Mouse (Mus musculus) CH12.LX (cell line): ENCODE measurements around the gene Frem2. TPM values are rescaled to one million over a fixed set of nuclear protein-coding genes. Genes with fewer than 3 reads are reported as not detected.

Source experiments
- DNase-seq: peaks from one replicate; pipeline ENCODE4 v3.0.0-alpha.2; 2013; ENCODE audit errors: extremely low read depth
- H3K27ac ChIP-seq: 2 replicates; pipeline ENCODE4 v1.5.1; 2012; ENCODE audit warnings: low read depth, mild to moderate bottlenecking, control low read depth, moderate library complexity; ENCODE audit not compliant: insufficient read depth
- H3K27me3 ChIP-seq: replicated peaks from 2 replicates; pipeline ENCODE3; 2012; ENCODE audit warnings: inconsistent platforms
- H3K36me3 ChIP-seq, 2 experiments: replicated peaks in 1 of 2; 2 replicates each; pipeline versions ENCODE3 to v1.6.1; 2012; ENCODE audit warnings: inconsistent platforms in 1 of 2, low read length in 1 of 2, mild to moderate bottlenecking in 1 of 2, mixed read lengths in 1 of 2, moderate library complexity in 1 of 2; ENCODE audit not compliant: control insufficient read depth in 1 of 2, insufficient read depth in 1 of 2
- H3K4me1 ChIP-seq, 2 experiments: 2 replicates each; pipeline ENCODE4 v1.6.1; 2012; ENCODE audit warnings: inconsistent platforms in 1 of 2, moderate library complexity in 1 of 2; ENCODE audit not compliant: insufficient read depth in 2 of 2, control insufficient read depth in 1 of 2
- H3K4me2 ChIP-seq: 2 replicates; pipeline ENCODE4 v1.6.1; 2012; ENCODE audit warnings: low read depth, mild to moderate bottlenecking, control low read depth; ENCODE audit not compliant: poor library complexity, insufficient read depth, severe bottlenecking
- H3K4me3 ChIP-seq, 3 experiments: fragments of 150-350 bp in 1 of 3; sonication (generic) in 1 of 3; replicated peaks in 1 of 3; 2 replicates each; pipeline versions ENCODE3 to v1.5.1; 2011 to 2012; ENCODE audit warnings: low read depth in 2 of 3, low read length in 2 of 3, mild to moderate bottlenecking in 2 of 3, moderate library complexity in 2 of 3, control low read depth in 1 of 3, improper control_type of control experiment in 1 of 3, inconsistent platforms in 1 of 3, mixed read lengths in 1 of 3; ENCODE audit not compliant: poor library complexity in 1 of 3
- H3K79me2 ChIP-seq: replicated peaks from 2 replicates; pipeline ENCODE4 v1.6.1; 2012; ENCODE audit warnings: mild to moderate bottlenecking, moderate library complexity; ENCODE audit not compliant: control insufficient read depth, poor library complexity, insufficient read depth, severe bottlenecking; ENCODE audit errors: extremely low read depth
- H3K9ac ChIP-seq: 2 replicates; pipeline ENCODE4 v1.6.1; 2012; ENCODE audit warnings: low read depth, mild to moderate bottlenecking, control low read depth, moderate library complexity; ENCODE audit not compliant: insufficient read depth
- H3K9me3 ChIP-seq: replicated peaks from 2 replicates; pipeline ENCODE3; 2012; ENCODE audit warnings: low read length, inconsistent platforms, mixed read lengths
- BHLHE40 ChIP-seq: IDR thresholded peaks from 2 replicates; pipeline ENCODE4 v1.6.1; 2011; ENCODE audit warnings: mild to moderate bottlenecking, low read depth, low read length, improper control_type of control experiment
- HCFC1 ChIP-seq: IDR thresholded peaks from 2 replicates; pipeline ENCODE4 v1.6.1; 2012; ENCODE audit warnings: low read depth, mild to moderate bottlenecking, inconsistent platforms, low read length, improper control_type of control experiment
- KAT2A ChIP-seq: IDR thresholded peaks from 2 replicates; pipeline ENCODE4 v1.6.1; 2012; ENCODE audit warnings: low read length, improper control_type of control experiment, inconsistent platforms; ENCODE audit not compliant: insufficient replicate concordance
- MAX ChIP-seq: IDR thresholded peaks from 2 replicates; pipeline ENCODE4 v1.6.1; 2011; ENCODE audit warnings: low read length, improper control_type of control experiment
- MAZ ChIP-seq: IDR thresholded peaks from 2 replicates; pipeline ENCODE4 v1.6.1; 2012; ENCODE audit warnings: low read depth, mild to moderate bottlenecking, inconsistent platforms, low read length, improper control_type of control experiment, moderate library complexity
- MEF2A ChIP-seq: IDR thresholded peaks from 2 replicates; pipeline ENCODE4 v1.6.1; 2014; ENCODE audit warnings: low read depth, mild to moderate bottlenecking, inconsistent platforms, low read length, improper control_type of control experiment, borderline replicate concordance
- MYC ChIP-seq: IDR thresholded peaks from 2 replicates; pipeline ENCODE4 v1.6.1; 2011; ENCODE audit warnings: low read depth, mild to moderate bottlenecking, improper control_type of control experiment, low read length
- NELFE ChIP-seq: IDR thresholded peaks from 2 replicates; pipeline ENCODE4 v1.6.1; 2011; ENCODE audit warnings: low read depth, low read length, improper control_type of control experiment
- POLR2A ChIP-seq: IDR thresholded peaks from 2 replicates; pipeline ENCODE4 v1.6.1; 2011; ENCODE audit warnings: low read depth, mild to moderate bottlenecking, improper control_type of control experiment, low read length
- POLR2AphosphoS2 ChIP-seq: IDR thresholded peaks from 2 replicates; pipeline ENCODE4 v1.6.1; 2011; ENCODE audit warnings: low read depth, low read length, improper control_type of control experiment
- RAD21 ChIP-seq: IDR thresholded peaks from 2 replicates; pipeline ENCODE4 v1.6.1; 2011; ENCODE audit warnings: low read depth, mild to moderate bottlenecking, low read length, improper control_type of control experiment, moderate library complexity
- TBP ChIP-seq: conservative IDR thresholded peaks from 2 replicates; pipeline ENCODE4 v1.6.1; 2011; ENCODE audit warnings: low read depth, low read length, improper control_type of control experiment
- UBTF ChIP-seq: IDR thresholded peaks from 2 replicates; pipeline ENCODE4 v1.6.1; 2012; ENCODE audit warnings: low read depth, mild to moderate bottlenecking, inconsistent platforms, low read length, improper control_type of control experiment, moderate library complexity
- USF2 ChIP-seq: conservative IDR thresholded peaks from 2 replicates; pipeline ENCODE4 v1.6.1; 2011; ENCODE audit warnings: low read depth, low read length, improper control_type of control experiment
- dilution Hi-C: fragments of 300-500 bp; cut with MboI; formaldehyde crosslinking; loops from 2 replicates; pipeline ENCODE4 v1.14.3; 2020; ENCODE audit warnings: low sequenced_read_pairs; ENCODE audit not compliant: extremely low pct_unique_long_range_greater_than_20kb, extremely low pct_ligation_motif_present
- in situ Hi-C: fragments of 300-500 bp; cut with MboI; formaldehyde crosslinking; loops from 3 replicates; pipeline ENCODE4 v1.14.3; 2019; ENCODE audit warnings: low sequenced_read_pairs, low pct_ligation_motif_present, low pct_unique_long_range_greater_than_20kb, mixed read lengths
- polyA plus RNA-seq: library from polyadenylated mRNA; unstranded; fragments of >175 nt; gene quantifications from 2 replicates; pipeline ENCODE4 v1.2.1, GENCODE M21; 2012; ENCODE audit warnings: low read depth; ENCODE audit not compliant: insufficient read length
- total RNA-seq, 2 experiments: library from RNA; depleted of rRNA; stranded (reverse); fragments of 300-350 nt in 1 of 2; fragments of >200 nt in 1 of 2; gene quantifications; 2 replicates each; pipeline ENCODE4 v1.2.3; 2012 to 2014

Gene Frem2
- total and polyA plus RNA-seq, 3 experiments: 0.04 to 0.09 (median 0.04) TPM

- no peak overlapping the region for H3K27ac ChIP-seq
- no peak for DNase-seq
- H3K9me3 ChIP-seq: no peaks in the 10 kb centered on the region
- no peaks in the 10 kb centered on the region for H3K36me3 ChIP-seq
- H3K4me3 ChIP-seq: no peak overlapping the region
- H3K79me2 ChIP-seq: no peaks in the 10 kb centered on the region
- H3K4me1 ChIP-seq: no peaks in the 10 kb centered on the region
- dilution Hi-C loops (no loop called here), in situ Hi-C loops (no loop called here)
- no peak overlapping the region for H3K9ac ChIP-seq
- no peak overlapping the region for H3K4me2 ChIP-seq
- no peaks in the 10 kb centered on the region for H3K27me3 ChIP-seq
- no peak for TF ChIP-seq MEF2A
- no peak for TF ChIP-seq USF2
- no peak for TF ChIP-seq POLR2AphosphoS2
- TF ChIP-seq TBP: no peak
- no peak for TF ChIP-seq POLR2A
- no peak for TF ChIP-seq RAD21
- no peak for TF ChIP-seq MYC
- no peak for TF ChIP-seq BHLHE40
- no peak for TF ChIP-seq NELFE
These were observed 46.0 kb upstream of the Frem2 start for GRCm38 (mm10) chr3:53703126-53703505.

- in situ Hi-C loops (no loop called here), dilution Hi-C loops (no loop called here)
- H3K4me1 ChIP-seq: no peaks in the 10 kb centered on the region
- H3K27me3 ChIP-seq: no peaks in the 10 kb centered on the region
- H3K79me2 ChIP-seq: no peaks in the 10 kb centered on the region
- DNase-seq: no peak
- H3K27ac ChIP-seq: no peak overlapping the region
- H3K36me3 ChIP-seq: no peaks in the 10 kb centered on the region
- no peak overlapping the region for H3K4me3 ChIP-seq
- H3K4me2 ChIP-seq: no peak overlapping the region
- no peaks in the 10 kb centered on the region for H3K9me3 ChIP-seq
- TF ChIP-seq MAZ (no peak), USF2 (no peak), HCFC1 (no peak)
- H3K9ac ChIP-seq: no peak overlapping the region
These were observed 45.4 kb upstream of the Frem2 start for GRCm38 (mm10) chr3:53702421-53703125.

- Histone ChIP-seq H3K9me3 (no peaks in the 10 kb centered on the region), H3K4me1 (no peaks in the 10 kb centered on the region), H3K4me2 (no peak overlapping the region), H3K27ac (no peak overlapping the region), H3K4me3 (no peak overlapping the region), H3K36me3 (no peaks in the 10 kb centered on the region), H3K9ac (no peak overlapping the region), H3K27me3 (no peaks in the 10 kb centered on the region), H3K79me2 (no peaks in the 10 kb centered on the region)
- in situ Hi-C loops (no loop called here), dilution Hi-C loops (no loop called here)
- no peak for DNase-seq
- no peak for TF ChIP-seq KAT2A
- TF ChIP-seq MAX: no peak
- no peak for TF ChIP-seq UBTF
- TF ChIP-seq NELFE: no peak
These were observed 44.8 kb upstream of the Frem2 start for GRCm38 (mm10) chr3:53701940-53702339.
